Mouse (Mus musculus): ENCODE results near the gene 1600014C10Rik. TPM values are rescaled to one million over a fixed set of nuclear protein-coding genes. Genes with fewer than 3 reads are reported as not detected.

The 1600014C10Rik gene
- polyA plus RNA-seq, 2 experiments, result 4.7 to 10.3 TPM

DNA sequence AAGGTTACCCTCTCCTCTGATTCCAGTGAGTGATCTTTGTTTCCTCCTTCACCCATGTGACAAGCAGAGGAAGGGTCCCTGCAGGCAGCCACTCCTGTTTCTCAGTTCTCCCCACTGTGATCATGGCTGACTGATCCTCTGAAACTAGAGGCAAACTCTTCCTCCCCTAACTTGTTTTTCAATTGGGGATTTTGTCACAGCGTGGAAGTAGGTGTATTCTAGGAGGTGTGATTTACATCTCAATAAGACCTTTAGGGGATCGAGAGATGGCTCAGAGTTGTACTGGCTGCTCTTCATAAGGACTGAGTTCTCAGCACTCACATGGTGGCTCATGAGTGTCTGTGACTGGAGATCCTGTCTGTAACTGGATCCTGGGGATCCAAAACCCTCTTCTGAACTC is 22.8 kb downstream of the 1600014C10Rik start:
- no peak for DNase-seq (ENCODE audit: low read depth in 3 of 3, low spot score in 3 of 3)
- TF ChIP-seq CTCF (IDR thresholded peaks at IDR 0.05; ENCODE audit: low read depth) (no peak), EP300 (IDR thresholded peaks at IDR 0.05; ENCODE audit: low read depth) (no peak)
- no peaks in the 10 kb centered on the region; a peak in 1 of 4 replicates for H3K4me1 ChIP-seq (replicated peaks; ENCODE audit: control insufficient read depth in 2 of 2, insufficient read depth in 2 of 2, low read length in 1 of 2)
- H3K27ac ChIP-seq, result no peak overlapping the region
- no peaks in the 10 kb centered on the region for H3K9me3 ChIP-seq (ENCODE audit: control insufficient read depth, low read length)
- H3K27me3 ChIP-seq (ENCODE audit: control insufficient read depth, insufficient read depth, low read length), result no peaks in the 10 kb centered on the region
- 51% methylated on average over 2 of the region's 2 CpGs for WGBS (ENCODE audit: insufficient replicate concordance)
- no peak overlapping the region for H3K4me2 ChIP-seq (ENCODE audit: low read depth)
- H3K36me3 ChIP-seq (replicated peaks; ENCODE audit: control insufficient read depth, insufficient read depth, low read depth), result no peaks in the 10 kb centered on the region
- no peak overlapping the region for H3K9ac ChIP-seq (replicated peaks)
- H3K4me3 ChIP-seq (ENCODE audit: insufficient read depth in 1 of 2, low read depth in 2 of 2, low read length in 2 of 2), result no peak overlapping the region
- no peak for ATAC-seq (ENCODE audit: insufficient read depth)

GRCm38 (mm10) chr7:38206564-38206963 is 23.5 kb downstream of the 1600014C10Rik start:
- Histone ChIP-seq H3K4me2 (ENCODE audit: low read depth) (no peak overlapping the region), H3K9me3 (ENCODE audit: control insufficient read depth, low read length) (no peaks in the 10 kb centered on the region), H3K27ac (no peak overlapping the region), H3K9ac (replicated peaks) (no peak overlapping the region), H3K27me3 (ENCODE audit: control insufficient read depth, insufficient read depth, low read length) (no peaks in the 10 kb centered on the region), H3K36me3 (replicated peaks; ENCODE audit: control insufficient read depth, insufficient read depth, low read depth) (no peaks in the 10 kb centered on the region), H3K4me3 (ENCODE audit: insufficient read depth in 1 of 2, low read depth in 2 of 2, low read length in 2 of 2) (no peak overlapping the region), H3K4me1 (replicated peaks; ENCODE audit: control insufficient read depth in 2 of 2, insufficient read depth in 2 of 2, low read length in 1 of 2) (no peaks in the 10 kb centered on the region; a peak in 1 of 4 replicates)
- DNase-seq (ENCODE audit: low read depth in 3 of 3, low spot score in 3 of 3), result no peak
- no peak for ATAC-seq (ENCODE audit: insufficient read depth)
- WGBS (ENCODE audit: insufficient replicate concordance), result 49% methylated on average over 3 of the region's 3 CpGs
- TF ChIP-seq EP300 (IDR thresholded peaks at IDR 0.05; ENCODE audit: low read depth), result no peak
- no peak for TF ChIP-seq CTCF (IDR thresholded peaks at IDR 0.05; ENCODE audit: low read depth)

DNA sequence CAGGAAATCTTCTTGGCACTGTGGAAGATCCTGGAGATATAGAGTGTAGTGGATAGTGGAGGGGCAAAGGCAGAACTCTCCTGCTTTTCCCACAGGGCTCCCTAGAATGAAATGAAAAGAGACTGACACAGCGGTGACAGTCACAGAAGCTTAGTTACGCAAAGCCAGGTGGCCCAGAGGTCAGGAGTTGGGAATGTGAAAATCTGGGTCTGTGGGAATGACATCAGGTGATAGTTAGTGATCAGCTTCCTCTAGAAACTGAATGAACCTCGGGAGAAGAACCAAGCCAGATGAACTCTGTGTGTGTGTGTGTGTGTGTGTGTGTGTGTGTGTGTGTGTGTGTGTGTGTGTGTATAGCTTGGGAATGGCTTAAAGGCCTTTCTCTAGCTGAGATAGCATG is 26.0 kb downstream of the 1600014C10Rik start:
- TF ChIP-seq EP300 (IDR thresholded peaks at IDR 0.05; ENCODE audit: low read depth) (no peak), CTCF (IDR thresholded peaks at IDR 0.05; ENCODE audit: low read depth) (no peak)
- 60% methylated on average over 3 of the region's 3 CpGs for WGBS (ENCODE audit: insufficient replicate concordance)
- no peaks in the 10 kb centered on the region for H3K9me3 ChIP-seq (ENCODE audit: control insufficient read depth, low read length)
- no peak overlapping the region for H3K27ac ChIP-seq
- no peak for ATAC-seq (ENCODE audit: insufficient read depth)
- no peak overlapping the region for H3K4me2 ChIP-seq (ENCODE audit: low read depth)
- no peaks in the 10 kb centered on the region; a peak in 1 of 4 replicates for H3K4me1 ChIP-seq (replicated peaks; ENCODE audit: control insufficient read depth in 2 of 2, insufficient read depth in 2 of 2, low read length in 1 of 2)
- H3K4me3 ChIP-seq (ENCODE audit: insufficient read depth in 1 of 2, low read depth in 2 of 2, low read length in 2 of 2), result no peak overlapping the region
- no peaks in the 10 kb centered on the region for H3K36me3 ChIP-seq (replicated peaks; ENCODE audit: control insufficient read depth, insufficient read depth, low read depth)
- H3K27me3 ChIP-seq (ENCODE audit: control insufficient read depth, insufficient read depth, low read length), result no peaks in the 10 kb centered on the region
- no peak for DNase-seq (ENCODE audit: low read depth in 3 of 3, low spot score in 3 of 3)
- H3K9ac ChIP-seq (replicated peaks), result no peak overlapping the region

DNA sequence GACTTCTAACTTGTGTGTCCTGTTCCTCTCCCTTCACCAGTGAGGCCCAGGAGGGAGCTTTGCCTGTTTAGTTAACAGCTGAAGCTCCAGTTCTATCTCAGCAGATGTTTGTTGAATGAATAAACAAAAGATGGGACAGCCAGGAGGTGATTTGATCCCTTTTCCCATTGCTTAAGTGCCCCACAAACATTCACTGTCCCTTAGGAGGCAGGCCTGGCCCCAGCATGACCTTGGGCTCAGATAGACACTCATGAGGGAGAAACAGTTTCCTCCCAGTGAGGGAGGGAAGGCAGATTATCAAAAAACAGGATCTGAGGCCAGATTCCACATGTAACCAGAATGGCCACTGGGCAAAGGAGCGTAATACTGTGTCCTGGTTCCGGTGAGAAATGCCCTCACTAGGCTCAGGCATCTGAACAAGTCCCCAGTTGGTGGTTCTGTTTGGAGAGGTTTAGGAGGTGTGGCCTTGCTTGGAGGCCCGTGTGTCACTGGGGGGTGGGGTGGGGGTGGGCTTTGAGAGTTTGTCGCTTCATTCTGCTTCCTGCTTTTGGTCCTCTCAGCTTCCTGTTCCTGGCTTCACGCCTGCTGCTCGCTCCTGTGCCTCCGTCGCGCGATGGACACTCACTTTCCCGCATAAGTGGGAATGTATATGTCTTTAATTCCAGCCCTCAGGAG is 26.6 kb downstream of the 1600014C10Rik start:
- Histone ChIP-seq H3K36me3 (replicated peaks; ENCODE audit: control insufficient read depth, insufficient read depth, low read depth) (no peaks in the 10 kb centered on the region), H3K4me2 (ENCODE audit: low read depth) (no peak overlapping the region), H3K4me3 (ENCODE audit: insufficient read depth in 1 of 2, low read depth in 2 of 2, low read length in 2 of 2) (no peak overlapping the region), H3K27ac (no peak overlapping the region), H3K9me3 (ENCODE audit: control insufficient read depth, low read length) (no peaks in the 10 kb centered on the region), H3K9ac (replicated peaks) (no peak overlapping the region), H3K4me1 (replicated peaks; ENCODE audit: control insufficient read depth in 2 of 2, insufficient read depth in 2 of 2, low read length in 1 of 2) (no peaks in the 10 kb centered on the region; a peak in 1 of 4 replicates), H3K27me3 (ENCODE audit: control insufficient read depth, insufficient read depth, low read length) (no peaks in the 10 kb centered on the region)
- WGBS (ENCODE audit: insufficient replicate concordance), result 35% methylated on average over 11 of the region's 11 CpGs
- TF ChIP-seq CTCF (IDR thresholded peaks at IDR 0.05; ENCODE audit: low read depth), result no peak
- no peak for TF ChIP-seq EP300 (IDR thresholded peaks at IDR 0.05; ENCODE audit: low read depth)
- DNase-seq (ENCODE audit: low read depth in 3 of 3, low spot score in 3 of 3) (no peak), ATAC-seq (ENCODE audit: insufficient read depth) (no peak)

DNA sequence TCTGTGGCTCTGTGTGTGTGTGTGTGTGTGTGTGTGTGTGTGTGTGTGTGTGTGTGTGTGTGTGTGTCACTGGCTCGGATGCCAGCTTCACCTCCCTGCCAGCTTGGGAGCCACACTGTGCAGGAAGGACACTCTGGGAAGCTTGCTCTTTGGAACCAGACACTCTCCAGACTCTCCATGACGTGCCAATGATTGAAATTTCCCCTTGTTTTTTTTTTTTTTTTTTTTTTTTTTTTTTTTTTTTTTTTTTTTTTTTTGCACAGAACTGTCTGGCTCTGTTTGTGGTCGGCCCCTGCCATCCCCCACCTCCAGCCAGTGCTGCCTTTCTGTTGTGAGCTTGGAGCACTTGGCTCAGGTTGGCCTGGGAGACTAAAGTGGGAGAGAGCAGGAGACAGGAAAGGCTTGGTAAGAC is 29.6 kb downstream of the 1600014C10Rik start:
- no peak overlapping the region for H3K4me3 ChIP-seq (ENCODE audit: insufficient read depth in 1 of 2, low read depth in 2 of 2, low read length in 2 of 2)
- TF ChIP-seq CTCF (IDR thresholded peaks at IDR 0.05; ENCODE audit: low read depth) (no peak), EP300 (IDR thresholded peaks at IDR 0.05; ENCODE audit: low read depth) (no peak)
- H3K9me3 ChIP-seq (ENCODE audit: control insufficient read depth, low read length), result no peaks in the 10 kb centered on the region
- no peaks in the 10 kb centered on the region; a peak in 1 of 4 replicates for H3K4me1 ChIP-seq (replicated peaks; ENCODE audit: control insufficient read depth in 2 of 2, insufficient read depth in 2 of 2, low read length in 1 of 2)
- H3K36me3 ChIP-seq (replicated peaks; ENCODE audit: control insufficient read depth, insufficient read depth, low read depth), result no peaks in the 10 kb centered on the region
- ATAC-seq (ENCODE audit: insufficient read depth) (no peak), DNase-seq (ENCODE audit: low read depth in 3 of 3, low spot score in 3 of 3) (no peak)
- WGBS (ENCODE audit: insufficient replicate concordance), result 31% methylated on average over 3 of the region's 3 CpGs
- no peaks in the 10 kb centered on the region for H3K27me3 ChIP-seq (ENCODE audit: control insufficient read depth, insufficient read depth, low read length)
- H3K9ac ChIP-seq (replicated peaks), result no peak overlapping the region
- H3K4me2 ChIP-seq (ENCODE audit: low read depth), result no peak overlapping the region
- H3K27ac ChIP-seq, result no peak overlapping the region
